Mouse (Mus musculus) kidney, adult 18-20 months (tissue): ENCODE measurements around the gene Tes3-ps.

Experiments used
- DNase-seq: peaks from one replicate; pipeline ENCODE4 v3.0.0; 2021

Tes3-ps gene

GRCm38 (mm10) chr13:49505776-49506175 is 12.7 kb downstream of the Tes3-ps start:
- DNase-seq: no peak

DNA sequence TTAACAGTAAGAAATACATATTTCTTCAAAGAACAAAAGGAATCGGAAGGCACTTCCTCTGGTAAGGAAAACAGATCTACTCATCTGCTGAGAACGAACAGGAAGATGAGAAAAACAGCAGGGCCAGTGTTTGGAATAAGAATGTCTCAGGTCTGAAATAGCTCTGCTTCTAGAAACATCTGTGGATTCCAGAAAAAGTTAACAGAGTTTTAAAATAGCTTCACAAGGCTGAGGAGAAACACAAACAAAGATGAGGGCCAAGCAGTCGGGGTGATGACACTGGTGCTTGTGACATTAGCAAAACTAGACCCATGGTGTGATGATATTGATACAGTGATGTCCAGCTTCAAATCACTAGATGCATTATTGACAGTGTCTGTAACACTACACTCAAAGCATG is 14.1 kb downstream of the Tes3-ps start:
- DNase-seq: no peak

DNA sequence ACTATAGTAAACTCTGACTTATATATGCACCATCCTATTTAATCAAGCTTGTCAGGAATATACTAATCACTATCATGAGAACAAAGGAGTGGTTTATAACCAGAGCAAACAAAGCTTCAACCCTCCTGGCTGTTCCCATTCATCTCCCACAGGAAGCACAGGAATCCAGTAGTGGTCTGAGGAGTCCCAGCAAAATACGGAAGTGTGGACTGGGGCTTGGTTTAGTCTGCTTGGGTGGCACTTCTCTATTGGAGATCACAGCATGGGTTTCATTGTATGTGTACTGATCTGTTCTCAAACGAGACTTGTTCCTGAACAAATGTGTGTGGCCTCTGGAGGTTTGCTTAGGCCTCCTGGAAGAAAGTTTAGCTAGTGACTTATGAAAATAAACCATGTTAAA is 25.6 kb downstream of the Tes3-ps start:
- no peak for DNase-seq

- no peak for DNase-seq
These were observed 33.1 kb downstream of the Tes3-ps start for GRCm38 (mm10) chr13:49526235-49526634.

- no peak for DNase-seq
These were observed 37.5 kb downstream of the Tes3-ps start for GRCm38 (mm10) chr13:49530636-49531035.

DNA sequence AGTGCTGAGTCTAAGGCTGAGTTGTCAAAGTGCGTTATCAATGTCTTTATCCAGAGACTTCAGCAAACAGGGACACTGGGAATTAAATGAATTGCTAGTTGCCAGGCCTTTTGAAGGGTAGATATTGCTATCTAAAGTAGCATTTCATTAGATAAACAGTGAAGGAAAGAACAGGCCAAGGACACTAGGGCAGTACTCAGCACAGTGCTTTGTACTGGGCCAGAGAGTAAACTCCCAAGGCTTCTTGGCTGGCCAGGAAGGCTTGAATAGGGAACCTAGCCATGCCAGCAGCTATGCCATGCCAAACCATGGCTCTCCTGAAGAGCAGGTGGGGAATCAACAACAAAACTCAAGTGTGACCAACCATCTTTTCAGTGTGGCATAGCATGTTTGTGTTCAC is 43.8 kb downstream of the Tes3-ps start:
- DNase-seq: no peak

- DNase-seq: no peak
These were observed 45.6 kb downstream of the Tes3-ps start for GRCm38 (mm10) chr13:49538693-49539092.

- no peak for DNase-seq
These were observed 51.2 kb downstream of the Tes3-ps start, which contains the start of gene Aspn for GRCm38 (mm10) chr13:49544279-49544678. Gene Aspn (plus strand): TSS chr13:49544443.

- no peak for DNase-seq
These were observed 52.5 kb downstream of the Tes3-ps start for GRCm38 (mm10) chr13:49545646-49546045.
